Mouse (Mus musculus) inflammation-experienced regulatory T-cells (primary cell): ENCODE results near the gene Gm49355. TPM values are rescaled to one million over a fixed set of nuclear protein-coding genes. Genes with fewer than 3 reads are reported as not detected.

Experiments
- polyA plus RNA-seq, 2 experiments: library from polyadenylated mRNA; unstranded; fragments of 100-300 nt; shearing (Covaris generic); gene quantifications; one replicate each; pipeline ENCODE4 v1.2.1; 2017

Gm49355 gene
- under 1 TPM; 0.22 to 0.26 TPM for polyA plus RNA-seq

DNA sequence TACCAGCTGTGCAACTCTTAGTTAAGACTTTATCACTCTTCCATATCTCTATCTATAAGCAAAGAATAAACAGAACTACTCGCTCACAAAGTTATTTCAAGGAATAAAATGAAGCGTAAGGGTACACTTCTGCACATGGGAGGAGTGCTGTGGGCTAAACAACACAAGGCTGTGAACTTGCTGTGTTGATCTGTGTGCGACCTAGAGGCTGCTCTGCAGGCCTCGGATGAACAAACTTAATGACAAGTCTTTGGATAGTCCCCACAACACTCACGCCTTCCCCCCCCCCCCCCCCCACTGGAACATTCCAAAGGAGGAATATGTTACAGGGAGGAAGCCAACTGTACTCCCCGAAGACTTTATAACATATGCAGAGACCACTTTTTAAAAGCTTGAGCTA is at the start of gene Gm49355:
Gm49355 (plus strand) TSS at position 336 of the 400 bp plus-strand sequence.

DNA sequence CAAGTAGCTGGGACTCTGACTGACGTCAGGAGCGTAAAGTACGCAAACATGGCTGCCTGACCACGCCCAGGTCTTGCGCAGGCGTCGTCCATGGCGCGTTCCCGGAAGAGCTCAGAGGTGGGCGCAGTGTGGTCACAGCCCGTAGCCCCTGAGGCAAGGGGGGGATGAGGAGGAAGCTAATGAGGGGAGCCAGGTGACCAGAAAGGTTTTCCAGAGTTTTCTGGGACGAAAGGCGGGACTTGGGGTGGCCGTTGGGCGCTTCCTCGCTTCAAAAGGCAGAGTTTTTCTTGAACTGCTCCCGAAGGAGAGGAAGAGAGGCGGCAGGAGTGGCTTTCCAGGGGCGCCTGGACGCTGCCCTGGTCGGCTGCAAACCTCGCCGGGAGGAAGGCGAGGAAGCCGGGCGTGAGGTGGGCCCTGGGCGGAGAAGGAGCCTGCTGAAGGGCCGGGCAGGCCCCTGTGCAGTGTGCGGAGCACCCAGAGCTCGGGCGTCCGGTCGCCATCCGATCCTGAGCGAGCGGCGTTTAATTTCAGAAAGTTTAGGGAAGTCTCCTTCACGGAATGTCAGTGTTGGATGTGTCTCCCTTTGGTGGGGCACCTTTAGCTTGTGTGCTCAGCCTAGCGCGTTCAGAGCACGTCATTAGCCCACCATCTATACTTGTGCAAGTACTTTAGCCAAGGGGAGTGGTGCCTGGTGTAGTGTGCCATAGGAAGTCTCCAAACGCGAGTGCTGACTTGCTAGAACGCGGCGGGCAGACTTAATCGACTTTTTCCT is 551 bp downstream of the Gm49355 start, which contains the start of gene 3830406C13Rik:
3830406C13Rik (plus strand) TSS at position 33 of the 772 bp plus-strand sequence.

DNA sequence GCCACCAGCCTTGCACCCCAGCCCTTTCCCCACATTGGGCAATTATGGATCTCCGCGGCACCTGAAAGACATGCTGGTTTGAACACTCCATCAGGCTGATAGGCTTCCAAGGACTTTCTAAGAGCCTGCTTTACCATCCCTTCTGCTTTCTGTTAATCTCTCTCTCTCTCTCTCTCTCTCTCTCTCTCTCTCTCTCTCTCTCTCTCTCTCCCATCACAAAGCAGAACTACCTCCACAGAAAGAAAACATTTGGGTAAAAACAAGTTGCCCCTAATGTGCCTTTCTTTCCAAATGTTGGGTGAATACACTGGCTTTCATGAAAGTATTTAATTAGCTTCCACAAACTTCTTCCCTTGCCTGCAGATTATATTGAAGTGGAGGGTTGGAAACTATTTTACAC is 64.3 kb downstream of the Gm49355 start, which contains the start of gene Fezf2:
Fezf2 (minus strand) TSS at position 101 of the 400 bp plus-strand sequence.

Other genes starting within 250 kb of the Gm49355 start
- gene 3830406C13Rik, start 197 bp downstream of the Gm49355 start, polyA plus RNA-seq: 10 to 100 TPM; 71.6 to 81.7 TPM
- gene Fezf2, start 64.2 kb downstream of the Gm49355 start, polyA plus RNA-seq: under 1 TPM in 1 of 2 experiments, not detected in 1; 0.11 TPM